Mouse (Mus musculus): ENCODE measurements around the gene Scmh1.

Scmh1 gene

GRCm38 (mm10) chr4:120569025-120569424, 163.9 kb downstream of the Scmh1 start:
- DNase-seq: no peak

GRCm38 (mm10) chr4:120569486-120570437, 164.7 kb downstream of the Scmh1 start, which contains the start of gene Ctps:
TSS of gene Ctps (minus strand) at chr4:120570276.
- DNase-seq: peak; percentile 95

GRCm38 (mm10) chr4:120570438-120571069, 165.5 kb downstream of the Scmh1 start:
- DNase-seq: no peak

- no peak for DNase-seq
Observed at GRCm38 (mm10) chr4:120571070-120571464, 166.0 kb downstream of the Scmh1 start.

DNA sequence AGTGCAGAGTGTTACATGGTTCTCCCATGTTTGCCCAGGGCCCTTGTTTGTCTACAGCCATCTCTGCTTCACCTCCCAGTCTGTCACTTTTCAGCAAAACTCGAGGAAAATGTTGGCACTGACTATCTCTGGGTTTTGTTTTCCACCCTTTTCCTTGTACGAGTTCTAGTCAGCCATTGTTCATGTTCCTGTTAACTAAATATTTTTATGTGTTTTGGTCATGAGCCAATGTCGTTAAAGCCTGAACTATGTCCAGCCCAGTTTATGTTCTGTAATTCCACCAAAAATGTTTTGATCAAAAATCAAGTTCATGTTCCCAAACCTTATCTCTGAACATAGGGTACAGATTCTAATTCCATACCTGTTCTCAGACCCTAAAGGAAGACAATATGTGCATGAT, 166.6 kb downstream of the Scmh1 start:
- DNase-seq: no peak

Data from right cerebral cortex, postnatal 14 days (tissue).